Mouse (Mus musculus) neural tube, embryonic 15.5 days (tissue): Measurements from ENCODE around the gene Grip1. TPM values are rescaled to one million over a fixed set of nuclear protein-coding genes. Genes with fewer than 3 reads are reported as not detected.
A peak's percentile ranks its signal among the peaks of the same experiment; 100 is the strongest.

Experiments
- ATAC-seq: fragments of 200-750 bp; cut with Nextera tagmentation; 2 replicates; pipeline ENCODE4 v1.8.0; 2017; ENCODE audit warnings: mild to moderate bottlenecking, moderate TSS enrichment, moderate library complexity; ENCODE audit not compliant: low FRiP score
- H3K27ac ChIP-seq: fragments of 300-500 bp; sonication (generic); replicated peaks from 2 replicates; pipeline ENCODE4 v1.5.1; 2015; ENCODE audit warnings: mild to moderate bottlenecking, inconsistent platforms
- H3K27me3 ChIP-seq: fragments of 300-500 bp; sonication (generic); replicated peaks from 2 replicates; pipeline ENCODE4 v1.6.1; 2015; ENCODE audit warnings: inconsistent platforms
- H3K36me3 ChIP-seq: fragments of 300-500 bp; sonication (generic); 2 replicates; pipeline ENCODE4 v1.6.1; 2015; ENCODE audit warnings: inconsistent platforms
- H3K4me1 ChIP-seq: fragments of 300-500 bp; sonication (generic); 2 replicates; pipeline ENCODE4 v1.6.1; 2015; ENCODE audit warnings: inconsistent platforms
- H3K4me2 ChIP-seq: fragments of 300-500 bp; sonication (generic); 2 replicates; pipeline ENCODE4 v1.6.1; 2015; ENCODE audit warnings: inconsistent platforms, mild to moderate bottlenecking, moderate library complexity
- H3K4me3 ChIP-seq: fragments of 300-500 bp; sonication (generic); replicated peaks from 2 replicates; pipeline ENCODE4 v1.5.1; 2015; ENCODE audit warnings: mild to moderate bottlenecking, inconsistent platforms
- H3K9ac ChIP-seq: fragments of 300-500 bp; sonication (generic); replicated peaks from 2 replicates; pipeline ENCODE4 v1.6.1; 2015; ENCODE audit warnings: mild to moderate bottlenecking, inconsistent platforms
- H3K9me3 ChIP-seq: fragments of 300-500 bp; sonication (generic); replicated peaks from 2 replicates; pipeline ENCODE4 v1.6.1; 2016; ENCODE audit warnings: inconsistent platforms
- WGBS: fragments of 180-500 bp; shearing (Covaris S2); methylation state at CpG from one replicate; pipeline ENCODE4 v1.1.7; 2015; ENCODE audit warnings: mixed read lengths; 5-methylcytosine and 5-hydroxymethylcytosine counted together
- polyA plus RNA-seq: library from polyadenylated mRNA; unstranded; fragments of >200 nt; fragmentation: Nextera tagmentation; extraction: Ambion mirVana; gene quantifications from 2 replicates; pipeline ENCODE4 v1.2.1, GENCODE M21; 2015

The Grip1 gene
- polyA plus RNA-seq, 1 experiment from 2014 or later: 21.7 TPM

GRCm38 (mm10) chr10:119779657-119780056, 326.0 kb downstream of the Grip1 start:
- Histone ChIP-seq H3K4me1 (peaks cover 10% of the 10 kb centered on the region; the same call in 1 of the 2 replicates), H3K4me2 (no peak overlapping the region), H3K4me3 (no peak overlapping the region), H3K36me3 (no peaks in the 10 kb centered on the region), H3K27me3 (no peaks in the 10 kb centered on the region), H3K27ac (no peak overlapping the region), H3K9ac (no peak overlapping the region), H3K9me3 (no peaks in the 10 kb centered on the region)
- no peak for ATAC-seq
- WGBS: 91% methylated on average over 1 of the region's 1 CpGs

GRCm38 (mm10) chr10:119790507-119790906, 336.9 kb downstream of the Grip1 start:
- no peak for ATAC-seq
- no peak overlapping the region for H3K27ac ChIP-seq
- 79% methylated on average over 1 of the region's 1 CpGs for WGBS

GRCm38 (mm10) chr10:119802421-119802820, 348.8 kb downstream of the Grip1 start:
- Histone ChIP-seq H3K36me3 (no peaks in the 10 kb centered on the region), H3K4me1 (peaks cover 31% of the 10 kb centered on the region), H3K27ac (no peak overlapping the region), H3K4me2 (no peak overlapping the region), H3K9ac (no peak overlapping the region), H3K4me3 (no peak overlapping the region), H3K9me3 (no peaks in the 10 kb centered on the region), H3K27me3 (no peaks in the 10 kb centered on the region)
- ATAC-seq: no peak
- 37% methylated on average over 6 of the region's 6 CpGs for WGBS

More at GRCm38 (mm10) chr10:119790507-119790906, 336.9 kb downstream of the Grip1 start:
- H3K4me2 ChIP-seq: no peak overlapping the region
- H3K9me3 ChIP-seq: no peaks in the 10 kb centered on the region
- H3K27me3 ChIP-seq: no peaks in the 10 kb centered on the region
- H3K4me3 ChIP-seq: no peak overlapping the region
- no peak overlapping the region for H3K9ac ChIP-seq
- no peaks in the 10 kb centered on the region for H3K36me3 ChIP-seq
- no peaks in the 10 kb centered on the region for H3K4me1 ChIP-seq

GRCm38 (mm10) chr10:119803633-119804422, 350.2 kb downstream of the Grip1 start:
- 62% methylated on average over 13 of the region's 13 CpGs for WGBS
- no peak overlapping the region for H3K9ac ChIP-seq
- H3K4me1 ChIP-seq: peaks cover 31% of the 10 kb centered on the region
- no peaks in the 10 kb centered on the region for H3K9me3 ChIP-seq
- no peaks in the 10 kb centered on the region for H3K27me3 ChIP-seq
- H3K4me3 ChIP-seq: no peak overlapping the region
- no peak overlapping the region for H3K4me2 ChIP-seq
- H3K27ac ChIP-seq: no peak overlapping the region
- H3K36me3 ChIP-seq: no peaks in the 10 kb centered on the region
- ATAC-seq: peak; percentile 64

- Histone ChIP-seq H3K4me3 (no peak overlapping the region), H3K4me1 (peaks cover 31% of the 10 kb centered on the region), H3K4me2 (no peak overlapping the region), H3K27me3 (no peaks in the 10 kb centered on the region), H3K36me3 (no peaks in the 10 kb centered on the region), H3K27ac (no peak overlapping the region), H3K9ac (no peak overlapping the region), H3K9me3 (no peaks in the 10 kb centered on the region)
- whole genome bisulfite sequencing: 83% methylated on average over 9 of the region's 9 CpGs
- no peak for ATAC-seq
Measured at GRCm38 (mm10) chr10:119804423-119804814, 350.8 kb downstream of the Grip1 start.

GRCm38 (mm10) chr10:119805082-119805481, 351.5 kb downstream of the Grip1 start:
- WGBS: 77% methylated on average over 7 of the region's 7 CpGs
- H3K9ac ChIP-seq: no peak overlapping the region
- H3K36me3 ChIP-seq: no peaks in the 10 kb centered on the region

GRCm38 (mm10) chr10:119806151-119806550, 352.5 kb downstream of the Grip1 start:
- Histone ChIP-seq H3K27me3 (no peaks in the 10 kb centered on the region), H3K9ac (no peak overlapping the region), H3K27ac (peak overlapping the region; percentile 45; the same call in 1 of the 2 replicates), H3K4me1 (peaks cover 31% of the 10 kb centered on the region), H3K4me2 (no peak overlapping the region), H3K4me3 (no peak overlapping the region), H3K9me3 (no peaks in the 10 kb centered on the region), H3K36me3 (no peaks in the 10 kb centered on the region)
- WGBS: 9% methylated on average over 8 of the region's 8 CpGs
- no peak for ATAC-seq

More at GRCm38 (mm10) chr10:119805082-119805481, 351.5 kb downstream of the Grip1 start:
- no peak overlapping the region for H3K4me3 ChIP-seq
- H3K27me3 ChIP-seq: no peaks in the 10 kb centered on the region
- ATAC-seq: no peak
- H3K27ac ChIP-seq: no peak overlapping the region
- peaks cover 31% of the 10 kb centered on the region for H3K4me1 ChIP-seq
- H3K9me3 ChIP-seq: no peaks in the 10 kb centered on the region
- H3K4me2 ChIP-seq: no peak overlapping the region

GRCm38 (mm10) chr10:119808384-119808783, 354.8 kb downstream of the Grip1 start:
- Histone ChIP-seq H3K36me3 (no peaks in the 10 kb centered on the region), H3K4me2 (no peak overlapping the region), H3K4me3 (no peak overlapping the region), H3K27me3 (no peaks in the 10 kb centered on the region), H3K9me3 (no peaks in the 10 kb centered on the region), H3K4me1 (peaks cover 19% of the 10 kb centered on the region), H3K9ac (no peak overlapping the region), H3K27ac (no peak overlapping the region)
- ATAC-seq: no peak
- 86% methylated on average over 5 of the region's 5 CpGs for WGBS

GRCm38 (mm10) chr10:119814087-119814486, 360.5 kb downstream of the Grip1 start:
- no peak for ATAC-seq
- WGBS: 74% methylated on average over 4 of the region's 4 CpGs
- no peak overlapping the region for H3K27ac ChIP-seq

GRCm38 (mm10) chr10:119816001-119816400, 362.4 kb downstream of the Grip1 start:
- H3K9ac ChIP-seq: no peak overlapping the region
- no peaks in the 10 kb centered on the region for H3K36me3 ChIP-seq
- peaks cover 24% of the 10 kb centered on the region for H3K4me1 ChIP-seq
- ATAC-seq: no peak
- no peak overlapping the region for H3K4me2 ChIP-seq
- H3K27me3 ChIP-seq: no peaks in the 10 kb centered on the region
- H3K4me3 ChIP-seq: no peak overlapping the region
- 71% methylated on average over 5 of the region's 5 CpGs for WGBS
- H3K27ac ChIP-seq: no peak overlapping the region
- no peaks in the 10 kb centered on the region for H3K9me3 ChIP-seq

More at GRCm38 (mm10) chr10:119814087-119814486, 360.5 kb downstream of the Grip1 start:
- no peaks in the 10 kb centered on the region for H3K9me3 ChIP-seq
- no peak overlapping the region for H3K4me3 ChIP-seq
- no peak overlapping the region for H3K9ac ChIP-seq
- no peak overlapping the region for H3K4me2 ChIP-seq
- H3K27me3 ChIP-seq: no peaks in the 10 kb centered on the region
- H3K4me1 ChIP-seq: peaks cover 11% of the 10 kb centered on the region
- no peaks in the 10 kb centered on the region for H3K36me3 ChIP-seq

- peak; percentile 40; the same call in 1 of the 2 replicates for ATAC-seq
- peak overlapping the region; percentile 48 for H3K4me3 ChIP-seq
Measured at GRCm38 (mm10) chr10:119818381-119818780, 364.8 kb downstream of the Grip1 start.

GRCm38 (mm10) chr10:119819102-119819681, 365.6 kb downstream of the Grip1 start:
- Histone ChIP-seq H3K4me3 (peak overlapping the region; percentile 48), H3K9me3 (no peaks in the 10 kb centered on the region), H3K4me1 (peaks cover 33% of the 10 kb centered on the region), H3K9ac (peak overlapping the region; percentile 57), H3K36me3 (no peaks in the 10 kb centered on the region), H3K4me2 (peak overlapping the region; percentile 60), H3K27ac (peak overlapping the region; percentile 88), H3K27me3 (no peaks in the 10 kb centered on the region)
- WGBS: 13% methylated on average over 17 of the region's 17 CpGs
- ATAC-seq: peak; percentile 74

More at GRCm38 (mm10) chr10:119818381-119818780, 364.8 kb downstream of the Grip1 start:
- Histone ChIP-seq H3K4me2 (peak overlapping the region; percentile 60), H3K9me3 (no peaks in the 10 kb centered on the region), H3K4me1 (peaks cover 28% of the 10 kb centered on the region), H3K27ac (peak overlapping the region; percentile 88), H3K36me3 (no peaks in the 10 kb centered on the region), H3K27me3 (no peaks in the 10 kb centered on the region), H3K9ac (peak overlapping the region; percentile 57; the same call in 1 of the 2 replicates)
- 25% methylated on average over 5 of the region's 5 CpGs for whole genome bisulfite sequencing
